Mouse (Mus musculus) CH12.LX (cell line): ENCODE results near the gene Ccs.

Experiments
- CTCF ChIP-seq, 2 experiments: IDR thresholded peaks in 1 of 2; conservative IDR thresholded peaks in 1 of 2; 2 replicates each; pipeline ENCODE4 v1.5.1; 2011 to 2012; ENCODE audit warnings: low read depth in 2 of 2, low read length in 2 of 2, improper control_type of control experiment in 1 of 2, inconsistent platforms in 1 of 2, mild to moderate bottlenecking in 1 of 2, moderate library complexity in 1 of 2
- EP300 ChIP-seq: IDR thresholded peaks from 2 replicates; pipeline ENCODE4 v1.6.1; 2011; ENCODE audit warnings: low read length, improper control_type of control experiment
- HCFC1 ChIP-seq: IDR thresholded peaks from 2 replicates; pipeline ENCODE4 v1.6.1; 2012; ENCODE audit warnings: low read depth, mild to moderate bottlenecking, inconsistent platforms, low read length, improper control_type of control experiment
- MAZ ChIP-seq: IDR thresholded peaks from 2 replicates; pipeline ENCODE4 v1.6.1; 2012; ENCODE audit warnings: low read depth, mild to moderate bottlenecking, inconsistent platforms, low read length, improper control_type of control experiment, moderate library complexity
- POLR2A ChIP-seq: IDR thresholded peaks from 2 replicates; pipeline ENCODE4 v1.6.1; 2011; ENCODE audit warnings: low read depth, mild to moderate bottlenecking, improper control_type of control experiment, low read length
- POLR2AphosphoS2 ChIP-seq: IDR thresholded peaks from 2 replicates; pipeline ENCODE4 v1.6.1; 2011; ENCODE audit warnings: low read depth, low read length, improper control_type of control experiment
- RAD21 ChIP-seq: IDR thresholded peaks from 2 replicates; pipeline ENCODE4 v1.6.1; 2011; ENCODE audit warnings: low read depth, mild to moderate bottlenecking, low read length, improper control_type of control experiment, moderate library complexity
- RCOR1 ChIP-seq: conservative IDR thresholded peaks from 2 replicates; pipeline ENCODE4 v1.6.1; 2012; ENCODE audit warnings: low read depth, mild to moderate bottlenecking, inconsistent platforms, low read length, improper control_type of control experiment
- SMC3 ChIP-seq: IDR thresholded peaks from 2 replicates; pipeline ENCODE4 v1.6.1; 2011; ENCODE audit warnings: low read depth, low read length, improper control_type of control experiment
- TCF12 ChIP-seq: IDR thresholded peaks from 2 replicates; pipeline ENCODE4 v1.6.1; 2014; ENCODE audit warnings: low read depth, mild to moderate bottlenecking, inconsistent platforms, low read length, improper control_type of control experiment
- UBTF ChIP-seq: IDR thresholded peaks from 2 replicates; pipeline ENCODE4 v1.6.1; 2012; ENCODE audit warnings: low read depth, mild to moderate bottlenecking, inconsistent platforms, low read length, improper control_type of control experiment, moderate library complexity
- USF1 ChIP-seq: IDR thresholded peaks from 2 replicates; pipeline ENCODE4 v1.6.1; 2014; ENCODE audit warnings: low read depth, mild to moderate bottlenecking, inconsistent platforms, low read length, improper control_type of control experiment
- USF2 ChIP-seq: conservative IDR thresholded peaks from 2 replicates; pipeline ENCODE4 v1.6.1; 2011; ENCODE audit warnings: low read depth, low read length, improper control_type of control experiment
- ZC3H11A ChIP-seq: IDR thresholded peaks from 2 replicates; pipeline ENCODE4 v1.6.1; 2012; ENCODE audit warnings: low read depth, mild to moderate bottlenecking, inconsistent platforms, low read length, improper control_type of control experiment

- TF ChIP-seq CTCF (conservative IDR thresholded peaks at IDR 0.05 in 1 of 2, IDR thresholded peaks at IDR 0.05 in 1 of 2; ENCODE audit: low read depth in 2 of 2, low read length in 2 of 2) (no peak), EP300 (no peak), POLR2A (no peak), USF2 (no peak), RAD21 (no peak), RCOR1 (no peak), TCF12 (no peak), HCFC1 (no peak), USF1 (no peak), POLR2AphosphoS2 (no peak), SMC3 (no peak), ZC3H11A (no peak), MAZ (no peak), UBTF (no peak)
Observed at GRCm38 (mm10) chr19:4782891-4783290, 56.2 kb downstream of the Ccs start.
